Mouse (Mus musculus): Measurements from ENCODE around the gene Sh3tc1. TPM values are rescaled to one million over a fixed set of nuclear protein-coding genes. Genes with fewer than 3 reads are reported as not detected.

Sh3tc1 gene
- polyA plus RNA-seq (2012; fragmentation: generic; extraction: Trizol): under 1 TPM; 0.07 to 0.14 TPM

DNA sequence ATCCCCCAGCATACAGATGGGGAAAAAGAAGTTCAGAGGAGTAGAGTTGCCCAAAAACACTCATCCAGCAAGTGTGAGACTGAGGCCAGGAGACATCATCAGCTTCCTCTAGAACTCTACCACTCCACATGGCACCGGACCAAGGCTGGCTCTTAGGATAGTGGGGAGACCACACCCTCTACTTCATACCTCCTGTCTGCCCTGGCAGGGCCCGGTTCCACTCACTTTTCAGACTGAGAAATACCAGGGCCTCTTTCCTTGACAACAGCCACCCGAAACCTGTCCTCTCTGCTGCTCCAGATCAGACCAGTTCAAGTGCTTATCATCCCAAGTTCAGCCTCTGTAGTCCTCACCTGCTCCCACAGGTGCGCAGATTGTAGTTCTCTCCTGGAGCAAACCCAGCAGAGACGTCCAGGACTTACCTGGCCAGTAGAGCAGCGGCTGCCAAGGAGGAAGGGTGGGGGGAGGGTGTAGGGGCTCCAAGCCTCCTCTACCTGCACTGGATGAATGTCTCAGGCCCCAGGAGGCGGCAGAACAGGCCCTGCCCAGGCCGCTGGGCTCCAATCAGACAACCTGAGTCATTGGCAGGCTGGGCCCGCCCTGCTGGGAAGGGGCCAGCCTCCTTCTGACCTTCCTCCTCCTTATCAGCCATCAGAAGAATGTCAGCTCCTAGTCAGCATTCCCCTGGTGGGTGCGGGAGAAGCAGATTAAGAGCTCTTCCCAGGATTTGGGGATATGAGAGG, at the start of gene Sh3tc1:
Gene Sh3tc1 (minus strand): TSS at position 452 of the 743 bp plus-strand sequence.

GRCm38 (mm10) chr5:35757639-35758001, 17.8 kb upstream of the Sh3tc1 start, which contains the start of gene Ablim2:
Gene Ablim2, plus strand, starts transcription at chr5:35757880.

GRCm38 (mm10) chr5:35679256-35680155, 60.3 kb downstream of the Sh3tc1 start, which contains the start of gene Htra3:
Gene Htra3, minus strand, starts transcription at chr5:35679782.

Other genes with a start within 250 kb of the Sh3tc1 start
- gene Cpz, start 214.3 kb downstream of the Sh3tc1 start, polyA plus RNA-seq (2012; fragmentation: generic; extraction: Trizol): under 1 TPM; 0.09 to 0.52 TPM
- 1 to 10 TPM; 3.3 to 5.2 TPM for gene Trmt44, start 164.9 kb downstream of the Sh3tc1 start, polyA plus RNA-seq (2012; fragmentation: generic; extraction: Trizol)
- gene Acox3, start 156.9 kb downstream of the Sh3tc1 start, polyA plus RNA-seq (2012; fragmentation: generic; extraction: Trizol): 10 to 100 TPM in 1 of 2 experiments, 1 to 10 TPM in 1; 2.3 to 16.5 TPM
- gene Htra3, start 60.2 kb downstream of the Sh3tc1 start, polyA plus RNA-seq (2012; fragmentation: generic; extraction: Trizol): 10 to 100 TPM in 1 of 2 experiments, 1 to 10 TPM in 1; 2.1 to 25.1 TPM
- not detected for gene Ablim2, start 17.9 kb upstream of the Sh3tc1 start, polyA plus RNA-seq (2012; fragmentation: generic; extraction: Trizol)
- 10 to 100 TPM in 1 of 2 experiments, 1 to 10 TPM in 1; 1.7 to 16.8 TPM for gene Afap1, start 153.3 kb upstream of the Sh3tc1 start, polyA plus RNA-seq (2012; fragmentation: generic; extraction: Trizol)

Measured in C3H10T1/2 (cell line).